Mouse (Mus musculus) liver, embryonic 12.5 days (tissue): ENCODE results near the gene Palm2. TPM values are rescaled to one million over a fixed set of nuclear protein-coding genes. Genes with fewer than 3 reads are reported as not detected.

Experiments
- ATAC-seq: fragments of 200-750 bp; cut with Nextera tagmentation; 2 replicates; pipeline ENCODE4 v1.8.0; 2017; ENCODE audit warnings: moderate number of reproducible peaks, mild to moderate bottlenecking, moderate library complexity
- H3K27ac ChIP-seq: fragments of 300-500 bp; sonication (generic); 2 replicates; pipeline ENCODE4 v1.5.1; 2016; ENCODE audit warnings: mild to moderate bottlenecking
- H3K27me3 ChIP-seq: fragments of 300-500 bp; sonication (generic); replicated peaks from 2 replicates; pipeline ENCODE4 v1.6.1; 2016; ENCODE audit warnings: mild to moderate bottlenecking, moderate library complexity
- H3K36me3 ChIP-seq: fragments of 300-500 bp; sonication (generic); 2 replicates; pipeline ENCODE4 v1.6.1; 2016; ENCODE audit warnings: mild to moderate bottlenecking, moderate library complexity
- H3K4me1 ChIP-seq: fragments of 300-500 bp; sonication (generic); 2 replicates; pipeline ENCODE4 v1.6.1; 2016
- H3K4me2 ChIP-seq: fragments of 300-500 bp; sonication (generic); 2 replicates; pipeline ENCODE4 v1.6.1; 2016; ENCODE audit warnings: mild to moderate bottlenecking, moderate library complexity
- H3K4me3 ChIP-seq: fragments of 300-500 bp; sonication (generic); 2 replicates; pipeline ENCODE4 v1.5.1; 2016; ENCODE audit warnings: mild to moderate bottlenecking, moderate library complexity
- H3K9ac ChIP-seq: fragments of 300-500 bp; sonication (generic); 2 replicates; pipeline ENCODE4 v1.6.1; 2016; ENCODE audit warnings: mild to moderate bottlenecking, moderate library complexity
- H3K9me3 ChIP-seq: fragments of 300-500 bp; sonication (generic); replicated peaks from 2 replicates; pipeline ENCODE4 v1.6.1; 2016; ENCODE audit warnings: mild to moderate bottlenecking, moderate library complexity
- WGBS: fragments of 180-500 bp; shearing (Covaris S2); methylation state at CpG from one replicate; pipeline ENCODE4 v1.1.7; 2016; ENCODE audit not compliant: insufficient replicate concordance; 5-methylcytosine and 5-hydroxymethylcytosine counted together
- polyA plus RNA-seq: library from polyadenylated mRNA; unstranded; fragments of >200 nt; fragmentation: Nextera tagmentation; extraction: Ambion mirVana; gene quantifications from 2 replicates; pipeline ENCODE4 v1.2.1, GENCODE M21; 2016

The Palm2 gene
- polyA plus RNA-seq, 1 experiment from 2014 or later, result 0.23 TPM

DNA sequence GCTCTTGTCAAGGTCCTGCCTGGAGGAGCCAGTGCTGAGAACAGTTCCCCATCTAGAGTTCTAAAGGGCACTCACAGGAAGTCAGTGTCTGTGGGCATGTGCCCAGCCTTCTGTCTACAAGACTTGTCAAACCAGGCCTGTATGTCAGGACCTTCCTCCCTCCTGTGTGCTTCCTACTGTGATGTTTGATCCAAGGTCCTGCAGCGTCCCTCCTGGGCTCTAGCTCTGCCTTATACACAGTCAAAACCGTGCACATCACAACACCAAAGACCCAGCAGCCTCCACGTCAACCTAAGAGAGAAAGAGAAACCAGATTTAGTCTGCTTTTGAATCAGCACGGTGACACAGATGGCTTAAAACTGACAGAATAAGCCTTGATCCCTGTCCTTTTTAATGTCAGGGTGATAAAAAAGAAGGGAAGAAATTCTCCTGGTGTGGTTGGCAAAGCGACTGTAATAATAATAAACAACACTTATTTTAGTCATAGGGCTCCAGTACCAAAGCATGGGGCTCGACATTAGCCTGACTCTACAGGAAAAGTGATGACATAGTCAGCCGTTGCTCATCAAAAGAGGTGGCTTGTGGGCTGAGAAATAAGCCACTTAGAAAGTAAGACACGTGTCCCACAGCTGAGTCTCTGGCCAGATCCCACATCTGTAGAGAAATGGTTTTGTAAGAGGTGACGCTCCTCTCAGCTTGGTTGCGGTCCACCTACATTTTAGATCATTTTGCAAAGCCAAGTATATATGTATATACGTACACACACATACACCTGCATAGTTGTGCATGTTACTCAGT is 297.0 kb downstream of the Palm2 start:
- no peaks in the 10 kb centered on the region for H3K9me3 ChIP-seq
- H3K4me1 ChIP-seq, result no peaks in the 10 kb centered on the region
- no peak for ATAC-seq
- no peaks in the 10 kb centered on the region for H3K27me3 ChIP-seq
- 66% methylated on average over 11 of the region's 11 CpGs for WGBS
- H3K4me2 ChIP-seq, result no peak overlapping the region
- no peaks in the 10 kb centered on the region for H3K36me3 ChIP-seq
- no peak overlapping the region for H3K4me3 ChIP-seq
- no peak overlapping the region for H3K9ac ChIP-seq
- H3K27ac ChIP-seq, result no peak overlapping the region

DNA sequence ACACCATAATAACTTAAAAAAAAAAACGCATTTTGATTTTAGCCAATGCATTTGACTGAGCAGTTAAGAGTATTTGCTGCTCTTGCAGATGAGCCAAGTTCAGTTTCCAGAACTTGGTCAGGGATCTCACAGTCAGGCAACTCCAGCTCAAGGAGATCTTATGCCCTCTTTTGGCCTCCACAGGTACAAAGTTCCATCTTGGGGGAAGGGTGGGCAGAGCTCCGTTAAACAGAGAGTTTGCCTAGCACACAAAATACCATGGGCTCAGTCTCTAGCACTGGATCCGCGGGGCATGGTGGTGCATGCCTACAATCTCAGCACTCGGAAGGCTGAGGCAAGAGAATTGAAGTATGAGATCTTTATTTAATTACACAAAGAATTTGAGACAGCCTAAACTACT is 298.3 kb downstream of the Palm2 start:
- H3K36me3 ChIP-seq, result no peaks in the 10 kb centered on the region
- H3K4me3 ChIP-seq, result no peak overlapping the region
- H3K9me3 ChIP-seq, result no peaks in the 10 kb centered on the region
- no peak overlapping the region for H3K9ac ChIP-seq
- no peaks in the 10 kb centered on the region for H3K4me1 ChIP-seq
- WGBS, result 61% methylated on average over 5 of the region's 5 CpGs
- ATAC-seq, result no peak
- no peaks in the 10 kb centered on the region for H3K27me3 ChIP-seq
- no peak overlapping the region for H3K27ac ChIP-seq
- no peak overlapping the region for H3K4me2 ChIP-seq

DNA sequence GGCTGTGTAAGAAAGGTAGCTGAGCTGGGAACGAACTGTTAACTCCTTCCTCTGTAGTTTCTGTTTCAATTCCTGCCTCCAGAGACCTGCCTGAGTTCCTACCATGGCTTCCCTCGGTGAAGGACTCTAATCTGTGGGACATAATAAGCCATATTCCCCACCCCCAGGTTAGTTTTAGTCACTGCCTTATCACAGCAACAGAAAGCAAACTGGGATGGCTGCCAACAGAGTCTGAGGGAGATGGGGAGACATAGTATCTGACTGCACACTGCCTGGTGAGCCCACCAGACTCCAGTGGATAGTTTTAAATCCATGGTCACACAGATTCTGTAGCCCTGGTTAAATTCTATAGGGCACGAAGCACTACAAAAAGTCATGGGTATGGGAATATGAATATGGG is 299.4 kb downstream of the Palm2 start:
- Histone ChIP-seq H3K27ac (no peak overlapping the region), H3K9me3 (no peaks in the 10 kb centered on the region), H3K9ac (no peak overlapping the region), H3K4me3 (no peak overlapping the region), H3K36me3 (no peaks in the 10 kb centered on the region), H3K4me2 (no peak overlapping the region), H3K27me3 (no peaks in the 10 kb centered on the region), H3K4me1 (no peaks in the 10 kb centered on the region)
- ATAC-seq, result no peak
- 59% methylated on average over 3 of the region's 3 CpGs for WGBS

- no peak overlapping the region for H3K4me3 ChIP-seq
- H3K36me3 ChIP-seq, result no peaks in the 10 kb centered on the region
- no peaks in the 10 kb centered on the region for H3K4me1 ChIP-seq
- 69% methylated on average over 5 of the region's 5 CpGs for whole genome bisulfite sequencing
- H3K27ac ChIP-seq, result no peak overlapping the region
- H3K9me3 ChIP-seq, result no peaks in the 10 kb centered on the region
- H3K9ac ChIP-seq, result no peak overlapping the region
- no peak for ATAC-seq
- no peaks in the 10 kb centered on the region for H3K27me3 ChIP-seq
- H3K4me2 ChIP-seq, result no peak overlapping the region
These were observed 301.4 kb downstream of the Palm2 start for GRCm38 (mm10) chr4:57735426-57735825.

GRCm38 (mm10) chr4:57738856-57739552 is 305.0 kb downstream of the Palm2 start:
- no peaks in the 10 kb centered on the region for H3K4me1 ChIP-seq
- no peaks in the 10 kb centered on the region for H3K36me3 ChIP-seq
- no peaks in the 10 kb centered on the region for H3K9me3 ChIP-seq
- 61% methylated on average over 8 of the region's 8 CpGs for WGBS
- H3K9ac ChIP-seq, result no peak overlapping the region
- no peaks in the 10 kb centered on the region for H3K27me3 ChIP-seq
- no peak overlapping the region for H3K4me3 ChIP-seq
- no peak overlapping the region for H3K27ac ChIP-seq
- no peak for ATAC-seq
- H3K4me2 ChIP-seq, result no peak overlapping the region

DNA sequence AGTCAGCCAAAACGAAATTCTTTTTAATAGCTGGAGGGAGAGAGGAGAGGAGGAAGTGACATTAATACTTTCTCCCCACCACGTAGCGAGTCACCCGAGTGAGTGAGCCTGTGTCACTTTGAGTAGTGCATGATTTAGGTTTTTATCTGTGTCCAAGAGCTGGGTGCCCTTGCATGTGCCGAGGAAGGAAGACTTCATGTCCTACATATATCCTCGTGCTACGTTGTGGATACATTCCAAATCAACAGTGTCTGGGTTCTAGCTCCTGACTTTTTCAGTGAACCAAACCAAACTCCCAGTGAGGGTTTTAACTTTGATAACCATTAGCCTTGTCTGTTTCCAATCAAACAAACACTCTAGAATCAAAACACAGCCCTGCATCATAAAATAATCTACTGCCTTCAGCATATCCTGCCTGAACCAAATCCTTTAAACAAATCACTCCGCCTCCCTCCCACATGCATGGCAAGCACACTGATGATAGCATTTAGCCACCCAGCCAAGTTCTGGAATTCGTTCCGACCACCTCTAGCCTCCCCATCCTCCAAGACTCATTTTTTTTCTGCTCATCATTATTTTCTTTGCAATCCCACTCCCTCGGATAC is 309.4 kb downstream of the Palm2 start:
- Histone ChIP-seq H3K4me3 (no peak overlapping the region), H3K4me1 (no peaks in the 10 kb centered on the region), H3K27ac (no peak overlapping the region), H3K36me3 (no peaks in the 10 kb centered on the region), H3K4me2 (no peak overlapping the region), H3K27me3 (no peaks in the 10 kb centered on the region), H3K9me3 (no peaks in the 10 kb centered on the region), H3K9ac (no peak overlapping the region)
- no peak for ATAC-seq
- WGBS, result 51% methylated on average over 11 of the region's 11 CpGs

DNA sequence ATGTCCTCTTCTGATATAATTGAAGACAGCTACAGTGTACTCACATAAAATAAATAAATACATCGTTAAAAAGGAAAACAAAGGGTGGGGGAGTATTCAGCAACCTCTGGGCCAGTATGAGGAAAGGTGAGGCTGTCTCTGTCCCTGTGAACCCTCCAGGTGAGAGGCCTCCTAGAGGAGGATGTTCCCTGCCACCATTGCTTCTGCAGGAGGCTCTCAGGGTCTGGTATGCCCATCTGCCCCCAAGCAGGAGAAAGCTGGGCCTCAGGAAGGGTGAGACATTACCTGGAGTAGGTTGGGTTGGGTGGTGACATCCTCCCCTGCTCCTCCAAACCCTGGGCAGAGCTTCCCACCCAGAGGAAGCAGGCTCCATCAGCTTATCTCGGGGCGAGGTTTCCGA is 316.6 kb downstream of the Palm2 start:
- 35% methylated on average over 4 of the region's 4 CpGs for WGBS
- no peaks in the 10 kb centered on the region for H3K9me3 ChIP-seq
- no peak overlapping the region for H3K27ac ChIP-seq
- H3K36me3 ChIP-seq, result no peaks in the 10 kb centered on the region
- H3K4me2 ChIP-seq, result no peak overlapping the region
- no peaks in the 10 kb centered on the region for H3K4me1 ChIP-seq
- no peak for ATAC-seq
- H3K27me3 ChIP-seq, result no peaks in the 10 kb centered on the region
- no peak overlapping the region for H3K9ac ChIP-seq
- no peak overlapping the region for H3K4me3 ChIP-seq

DNA sequence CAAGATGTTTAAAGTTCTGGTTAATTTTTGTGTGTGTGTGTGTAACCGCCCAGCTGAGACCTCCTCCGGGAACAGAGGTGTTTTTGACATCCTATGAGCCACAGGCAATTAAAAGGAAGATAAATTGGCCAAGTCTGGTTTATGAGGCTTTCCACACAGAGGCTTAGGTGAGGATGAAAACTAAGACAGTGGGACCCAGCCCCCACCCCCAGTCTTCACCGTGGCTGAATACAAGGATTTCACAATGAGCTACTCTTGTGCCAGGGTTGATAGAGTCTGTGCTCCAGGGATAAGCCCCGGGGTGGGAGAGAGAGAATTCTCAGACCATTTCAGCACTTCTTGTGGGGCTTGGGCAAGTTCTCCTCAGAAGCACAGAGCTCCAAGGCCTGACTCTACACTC is 317.0 kb downstream of the Palm2 start:
- no peak overlapping the region for H3K9ac ChIP-seq
- WGBS, result 37% methylated on average over 4 of the region's 4 CpGs
- H3K36me3 ChIP-seq, result no peaks in the 10 kb centered on the region
- no peaks in the 10 kb centered on the region for H3K27me3 ChIP-seq
- no peak overlapping the region for H3K4me3 ChIP-seq
- H3K4me1 ChIP-seq, result no peaks in the 10 kb centered on the region
- H3K9me3 ChIP-seq, result no peaks in the 10 kb centered on the region
- H3K4me2 ChIP-seq, result no peak overlapping the region
- H3K27ac ChIP-seq, result no peak overlapping the region
- ATAC-seq, result no peak

DNA sequence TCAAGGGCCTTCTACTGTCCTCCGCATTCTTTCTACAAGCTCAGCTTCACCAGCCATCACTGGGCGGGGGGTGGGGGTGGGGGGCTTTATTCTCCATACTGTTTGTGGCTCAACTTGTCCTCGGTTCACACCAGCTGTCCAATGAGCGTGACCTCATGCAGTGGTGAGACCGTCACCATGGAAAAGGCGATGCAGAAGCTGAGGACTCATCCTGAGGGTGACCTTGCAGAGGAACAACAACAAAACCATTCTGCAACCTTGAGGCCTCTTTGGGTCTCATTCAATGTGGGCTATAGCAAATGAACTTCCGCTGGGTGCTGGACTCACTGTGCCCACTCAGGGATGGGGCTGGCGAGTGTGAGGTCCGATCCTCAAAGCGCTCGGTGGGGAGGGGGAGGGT is 317.5 kb downstream of the Palm2 start:
- Histone ChIP-seq H3K4me2 (no peak overlapping the region), H3K36me3 (no peaks in the 10 kb centered on the region), H3K27me3 (no peaks in the 10 kb centered on the region), H3K27ac (no peak overlapping the region), H3K9ac (no peak overlapping the region), H3K4me1 (no peaks in the 10 kb centered on the region), H3K9me3 (no peaks in the 10 kb centered on the region), H3K4me3 (no peak overlapping the region)
- no peak for ATAC-seq
- 62% methylated on average over 11 of the region's 11 CpGs for whole genome bisulfite sequencing

- H3K9me3 ChIP-seq, result no peaks in the 10 kb centered on the region
- no peaks in the 10 kb centered on the region for H3K27me3 ChIP-seq
- no peak overlapping the region for H3K9ac ChIP-seq
- no peak for ATAC-seq
- no peak overlapping the region for H3K27ac ChIP-seq
- WGBS, result 77% methylated on average over 11 of the region's 11 CpGs
- no peaks in the 10 kb centered on the region for H3K4me1 ChIP-seq
- no peaks in the 10 kb centered on the region for H3K36me3 ChIP-seq
- no peak overlapping the region for H3K4me2 ChIP-seq
- H3K4me3 ChIP-seq, result no peak overlapping the region
These were observed 321.0 kb downstream of the Palm2 start for GRCm38 (mm10) chr4:57755085-57755484.

GRCm38 (mm10) chr4:57757997-57758396 is 323.9 kb downstream of the Palm2 start:
- ATAC-seq, result no peak
- H3K9me3 ChIP-seq, result no peaks in the 10 kb centered on the region
- H3K4me1 ChIP-seq, result no peaks in the 10 kb centered on the region
- 72% methylated on average over 11 of the region's 11 CpGs for WGBS
- no peak overlapping the region for H3K4me2 ChIP-seq
- H3K27ac ChIP-seq, result no peak overlapping the region
- no peak overlapping the region for H3K9ac ChIP-seq
- H3K36me3 ChIP-seq, result no peaks in the 10 kb centered on the region
- H3K27me3 ChIP-seq, result no peaks in the 10 kb centered on the region
- H3K4me3 ChIP-seq, result no peak overlapping the region
